Mouse (Mus musculus) gastrocnemius, postnatal 36 days (tissue): ENCODE measurements around the gene Serp2. TPM values are rescaled to one million over a fixed set of nuclear protein-coding genes. Genes with fewer than 3 reads are reported as not detected.
"Not testable (repeated sequence)": the region's sequence is repeated elsewhere in the genome, so short reads cannot be mapped to it uniquely, and the experiment has no call there.

ENCODE experiments used
- DNase-seq, 2 experiments: peaks; one replicate each; pipeline ENCODE4 v3.0.0; 2022
- intact Hi-C: fragments of 180-260 bp; cut with DNase I; formaldehyde crosslinking; loops from one replicate; pipeline ENCODE4 v1.15.1; 2025
- total RNA-seq, 2 experiments: library from RNA; stranded (reverse); gene quantifications; 2 replicates each; pipeline ENCODE4 v1.2.3; 2021

Gene Serp2
- total RNA-seq, 2 experiments from 2014 or later = 0.36 to 0.37 TPM

DNA sequence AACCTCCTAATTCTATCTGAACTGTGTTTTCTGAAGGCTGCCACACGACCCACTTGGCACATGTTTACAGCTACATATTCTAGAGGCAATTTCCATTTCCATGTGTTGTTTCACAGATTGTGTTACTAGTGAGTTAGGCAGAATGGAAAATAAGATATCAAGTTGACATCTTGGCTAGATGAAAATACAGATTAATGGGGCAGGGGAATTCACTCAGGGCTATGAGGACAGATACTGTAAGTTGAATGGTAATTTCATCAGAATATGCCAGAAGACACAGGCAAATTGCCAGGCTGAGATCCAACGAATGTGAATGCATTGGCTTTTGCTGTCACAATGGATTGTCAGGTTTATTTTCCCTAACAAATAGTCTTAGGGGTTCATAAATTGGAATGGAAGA is 21.2 kb upstream of the Serp2 start:
- intact Hi-C loops = no loop called here

DNA sequence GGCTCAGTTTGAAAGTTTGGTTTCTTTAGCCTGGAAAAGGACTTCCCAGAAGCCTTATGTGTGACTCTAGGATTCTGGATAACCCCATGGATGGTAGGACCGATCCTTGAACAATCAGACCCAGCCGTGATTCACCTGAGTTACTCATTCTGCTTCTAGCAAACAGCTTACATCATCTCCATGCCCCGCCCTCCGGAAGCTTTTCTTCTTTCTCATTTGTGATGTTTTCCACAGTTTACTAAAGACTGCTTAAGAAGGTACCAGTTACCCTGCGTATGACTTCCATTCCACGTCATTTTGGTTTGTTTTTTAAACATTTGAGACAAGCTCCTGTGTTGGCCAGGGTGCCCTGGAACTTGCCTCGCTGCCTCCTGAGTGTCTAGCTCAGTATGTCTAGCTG is 13.6 kb upstream of the Serp2 start:
- intact Hi-C loops = no loop called here
- no peak for DNase-seq

More for the DNA sequence above, 21.2 kb upstream of the Serp2 start:
- DNase-seq = no peak

DNA sequence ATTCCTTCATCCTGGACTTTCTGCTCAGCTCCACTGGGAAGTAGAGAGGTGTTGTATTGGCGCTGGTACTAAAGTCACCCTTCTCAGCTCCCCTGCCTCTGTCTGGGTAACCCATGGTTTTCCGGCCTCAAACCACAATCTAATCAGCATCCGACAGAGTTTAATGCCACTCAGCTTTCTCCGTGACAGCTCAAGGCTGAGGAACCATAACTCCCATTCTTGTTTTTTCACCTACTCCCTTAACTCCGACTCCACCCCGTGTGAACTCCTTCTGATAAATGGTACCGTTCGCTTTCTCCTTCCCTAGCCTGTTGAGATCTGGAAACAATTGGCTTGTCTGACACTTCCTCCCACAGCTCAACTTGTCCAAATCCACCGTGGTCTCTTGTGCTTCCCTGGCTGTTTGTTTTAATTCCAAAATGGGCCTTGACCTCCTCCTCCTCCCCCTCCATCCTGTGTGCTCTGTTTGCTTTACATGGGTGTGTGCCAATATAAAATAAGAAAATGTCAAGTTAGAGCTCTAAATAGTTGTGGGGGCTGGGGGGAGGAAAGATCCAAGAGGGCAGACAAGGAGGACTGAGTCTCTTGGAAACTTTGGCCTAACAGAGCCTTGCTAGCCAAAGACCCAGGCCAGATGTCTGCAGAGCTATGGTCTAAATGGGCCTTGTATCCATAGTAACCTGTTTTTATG is 12.7 kb upstream of the Serp2 start:
- no peak for DNase-seq
- intact Hi-C loops = no loop called here

DNA sequence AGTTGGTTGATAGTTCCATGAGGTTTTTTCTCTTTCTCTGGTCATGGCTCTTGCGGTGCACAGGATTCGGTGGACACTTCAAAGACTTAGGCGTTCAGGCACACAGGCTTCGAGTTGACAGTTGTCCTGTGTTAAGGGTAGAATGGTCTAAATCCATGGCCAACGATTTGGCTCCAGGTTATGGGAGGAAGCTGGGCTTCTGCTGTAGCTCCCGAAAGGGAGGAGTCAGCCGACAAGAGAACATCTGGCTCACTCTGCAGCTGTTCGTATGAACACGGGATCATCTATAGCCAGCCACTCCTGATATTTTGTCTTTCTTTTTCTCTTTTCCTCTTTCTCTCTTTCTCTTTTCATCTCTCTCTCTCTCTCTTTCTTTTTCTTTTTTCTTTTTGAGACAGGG is 11.9 kb upstream of the Serp2 start:
- no peak for DNase-seq
- intact Hi-C loops = no loop called here

DNA sequence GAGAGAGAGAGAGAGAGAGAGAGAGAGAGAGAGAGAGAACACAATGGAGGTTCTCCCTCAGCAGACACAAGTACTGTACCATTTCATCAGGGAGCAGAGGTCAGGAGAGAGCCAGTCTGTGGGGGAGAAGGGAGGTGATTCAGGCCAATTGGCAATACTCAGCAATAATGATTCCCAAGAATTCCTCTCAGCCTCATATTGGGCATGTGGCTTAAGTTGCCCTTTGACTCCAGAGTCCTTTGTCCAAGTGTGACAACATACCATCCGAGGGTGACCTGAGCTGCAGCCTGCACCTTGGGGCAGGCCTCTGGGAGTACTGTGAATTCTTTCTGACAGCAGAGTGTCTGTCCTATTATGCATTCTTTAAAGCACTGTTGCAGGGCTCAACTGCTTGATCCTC is 10.6 kb upstream of the Serp2 start:
- DNase-seq = no peak
- intact Hi-C loops = no loop called here

DNA sequence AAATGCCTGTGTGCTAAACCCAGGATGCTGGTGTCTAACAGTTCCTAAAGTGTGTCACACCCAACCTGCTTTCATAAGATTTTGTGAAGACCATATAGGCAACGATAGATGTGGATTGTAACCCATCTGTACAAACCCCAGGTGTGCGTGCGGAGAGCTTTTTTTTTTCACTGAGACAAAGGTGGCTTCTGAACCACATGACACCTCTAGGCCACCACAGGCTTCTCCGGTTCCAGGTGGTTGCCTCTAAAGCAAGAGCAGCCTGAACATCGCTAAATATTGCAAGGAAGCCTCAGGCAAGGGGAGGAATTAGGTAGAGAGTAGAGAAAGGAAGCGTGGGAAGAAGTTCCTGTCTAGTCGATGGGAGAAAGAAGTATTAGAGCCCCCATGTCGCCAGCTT is 10.0 kb upstream of the Serp2 start:
- DNase-seq = no peak
- intact Hi-C loops = no loop called here

DNA sequence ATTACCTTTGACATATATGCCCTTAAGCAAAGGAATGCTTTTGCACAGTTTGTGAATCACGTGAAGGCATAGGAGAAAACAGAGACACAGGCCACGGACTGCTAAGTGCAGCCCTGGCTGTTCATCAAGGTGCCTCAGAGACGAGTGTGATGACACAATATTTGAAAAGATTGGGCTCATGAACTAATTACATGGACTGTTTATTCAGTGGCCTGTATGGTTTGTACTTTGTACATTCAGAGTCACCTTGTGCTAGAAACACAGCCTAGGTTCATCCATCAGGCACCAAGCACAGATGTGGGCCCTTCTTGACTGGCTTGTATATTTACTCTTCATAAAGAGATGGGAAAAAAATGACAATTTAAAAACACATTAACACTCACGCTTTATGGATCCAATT is 9.5 kb upstream of the Serp2 start:
- no peak for DNase-seq
- intact Hi-C loops = no loop called here

DNA sequence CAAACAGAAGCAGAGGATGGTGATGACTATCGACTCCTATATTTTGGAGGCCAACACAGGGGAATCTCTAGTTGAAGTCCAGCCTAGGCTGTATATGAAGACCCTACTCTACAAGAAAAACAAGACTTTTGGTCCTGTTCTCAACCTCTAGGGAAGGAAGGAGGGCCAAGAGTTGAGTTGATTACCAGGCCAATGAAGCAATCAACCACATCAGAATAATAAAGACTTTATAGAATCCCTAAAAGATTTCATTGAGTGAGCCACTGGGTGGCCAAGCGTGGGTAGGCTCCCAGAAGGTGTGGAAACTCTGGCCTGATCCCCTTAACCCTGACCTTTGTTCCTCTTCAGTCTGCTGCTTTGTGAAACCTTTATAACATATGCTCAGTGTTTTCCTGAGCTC is 2.5 kb upstream of the Serp2 start:
- intact Hi-C loops = no loop called here
- DNase-seq = no peak

DNA sequence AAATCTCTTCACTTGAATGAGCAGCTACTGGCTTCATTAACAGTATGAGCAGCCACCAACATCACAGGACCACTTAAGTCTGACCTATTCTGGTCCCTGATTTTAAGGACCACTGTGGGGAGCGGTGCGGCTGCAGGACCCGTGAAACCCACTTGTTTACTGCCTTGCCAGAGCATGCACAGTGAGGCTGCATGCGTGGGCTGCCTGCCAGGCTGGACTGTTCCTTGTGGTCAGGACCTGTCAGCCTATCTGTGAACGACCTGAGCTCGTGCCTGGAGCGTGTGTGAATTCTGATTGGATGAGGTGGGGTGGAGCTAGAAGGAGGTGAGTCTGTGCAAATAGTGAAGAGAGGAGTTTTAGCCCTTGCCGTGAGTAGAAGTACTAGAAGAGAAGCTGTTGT is 1.5 kb upstream of the Serp2 start:
- intact Hi-C loops, DNase-seq: not testable (repeated sequence)

DNA sequence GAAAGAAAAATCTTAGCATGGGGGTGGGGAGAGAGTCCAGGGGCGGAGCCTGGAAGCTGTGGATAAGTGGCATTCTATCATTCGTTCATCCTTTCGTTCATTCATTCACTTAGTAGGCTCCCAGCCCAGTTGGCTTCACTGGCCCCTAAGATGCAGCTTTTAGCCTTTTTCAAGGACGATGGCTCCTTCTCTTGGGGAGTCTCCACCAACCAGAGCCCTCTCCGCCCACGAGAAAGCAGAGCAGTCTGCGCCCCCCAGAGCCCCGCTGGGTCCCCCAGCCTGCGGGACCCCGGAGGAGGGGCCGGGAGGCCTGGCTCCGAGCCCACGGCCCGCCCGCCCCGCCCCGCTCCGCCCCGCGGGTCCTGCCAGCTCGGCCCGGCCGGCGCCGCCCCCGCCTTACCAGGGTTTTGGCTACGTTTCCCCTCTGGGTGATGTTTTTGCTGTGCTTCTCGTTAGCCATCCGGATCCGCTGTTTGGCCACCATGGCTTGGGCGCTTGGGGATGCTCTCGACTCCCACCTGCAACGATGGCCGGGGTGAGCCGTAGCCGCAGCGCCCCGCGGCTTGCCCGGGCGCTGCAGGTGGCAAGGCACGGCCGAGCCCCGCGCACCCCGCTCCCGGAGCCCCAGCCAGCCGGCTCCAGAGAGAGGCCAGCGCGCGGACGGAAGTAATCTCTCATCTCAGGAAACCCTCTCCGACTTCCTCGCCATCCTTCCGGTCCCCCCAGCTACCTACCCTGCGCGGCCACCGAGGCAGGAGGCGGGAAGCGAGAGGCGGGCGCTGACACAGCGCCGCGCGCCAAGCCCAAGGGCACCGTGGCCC is 448 bp downstream of the Serp2 start:
- peak; percentile 38 to 51 for DNase-seq
- intact Hi-C loops = no loop called here

DNA sequence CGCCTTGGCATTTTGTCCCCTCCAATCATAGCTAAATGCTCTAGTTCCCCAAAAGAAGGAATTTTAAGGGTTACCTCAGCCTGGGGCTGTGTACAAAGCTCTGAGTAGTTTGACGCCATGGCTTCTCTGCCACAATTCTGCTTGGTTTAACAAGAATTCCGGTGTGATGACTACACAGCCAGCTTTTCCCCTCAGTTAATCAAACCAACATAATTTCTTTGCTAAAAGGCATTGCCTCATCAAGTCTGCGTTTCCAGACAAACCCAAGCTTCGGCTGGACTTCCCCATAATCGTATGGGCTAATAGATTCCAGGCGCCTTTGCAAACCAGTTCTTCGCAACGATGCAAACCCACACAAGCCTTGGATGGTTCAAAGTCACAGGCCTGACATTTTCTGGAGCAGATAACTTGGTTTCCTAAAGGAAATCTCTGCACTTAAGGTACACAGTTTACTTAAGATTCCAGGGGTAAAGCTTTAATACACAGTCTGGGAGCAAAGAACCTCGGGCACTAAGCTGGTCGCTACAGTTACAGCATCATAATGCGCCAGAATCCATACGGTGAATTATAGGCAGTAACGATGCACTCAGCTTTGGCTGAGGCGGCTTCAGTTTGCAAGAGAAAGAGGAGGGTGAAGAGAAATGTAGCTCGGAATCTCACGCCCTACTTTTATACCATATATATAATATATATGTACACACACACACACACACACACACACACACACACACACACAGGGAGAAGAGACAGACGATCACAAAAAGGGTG is 1.2 kb downstream of the Serp2 start:
- intact Hi-C loops = no loop called here
- DNase-seq = no peak

DNA sequence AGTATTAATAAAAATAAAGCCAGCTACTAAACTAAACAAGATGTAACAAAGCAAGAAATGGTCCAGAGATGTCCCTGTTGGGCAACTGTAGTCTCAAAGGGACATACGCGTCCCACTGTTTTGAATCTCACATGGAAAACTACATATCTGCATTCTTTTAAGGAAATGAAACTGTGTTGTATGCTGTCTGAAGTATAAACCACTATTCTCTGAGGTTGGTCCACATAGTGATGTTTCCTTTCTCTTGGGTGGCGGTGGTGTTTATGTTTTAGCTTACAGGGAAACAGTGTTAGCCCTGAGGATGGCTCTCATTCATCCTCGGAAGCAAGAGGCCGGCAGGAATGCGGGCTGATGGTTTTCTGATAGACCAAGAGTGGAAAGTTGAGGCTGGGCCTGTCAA is 12.6 kb downstream of the Serp2 start:
- DNase-seq = no peak
- intact Hi-C loops = no loop called here

DNA sequence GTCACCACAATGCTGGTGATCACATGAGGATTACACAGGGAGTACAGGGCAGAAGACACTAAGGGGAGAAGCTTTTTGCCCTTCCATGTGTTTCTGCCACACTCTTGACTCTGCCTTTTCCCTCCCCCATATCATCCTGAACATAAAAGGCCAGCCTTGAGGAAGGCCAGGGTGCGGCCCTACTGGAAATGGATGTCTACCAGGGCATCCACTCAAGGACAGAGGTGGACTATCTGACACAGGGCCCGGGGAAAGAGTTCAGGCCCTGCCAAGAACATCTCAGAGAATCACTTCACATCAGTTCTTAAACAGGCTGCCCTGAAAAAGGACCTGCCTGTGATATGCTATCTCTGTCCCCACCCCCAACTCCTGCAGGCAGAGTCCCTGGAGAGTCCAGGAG is 15.3 kb downstream of the Serp2 start:
- DNase-seq = no peak
- intact Hi-C loops = no loop called here

DNA sequence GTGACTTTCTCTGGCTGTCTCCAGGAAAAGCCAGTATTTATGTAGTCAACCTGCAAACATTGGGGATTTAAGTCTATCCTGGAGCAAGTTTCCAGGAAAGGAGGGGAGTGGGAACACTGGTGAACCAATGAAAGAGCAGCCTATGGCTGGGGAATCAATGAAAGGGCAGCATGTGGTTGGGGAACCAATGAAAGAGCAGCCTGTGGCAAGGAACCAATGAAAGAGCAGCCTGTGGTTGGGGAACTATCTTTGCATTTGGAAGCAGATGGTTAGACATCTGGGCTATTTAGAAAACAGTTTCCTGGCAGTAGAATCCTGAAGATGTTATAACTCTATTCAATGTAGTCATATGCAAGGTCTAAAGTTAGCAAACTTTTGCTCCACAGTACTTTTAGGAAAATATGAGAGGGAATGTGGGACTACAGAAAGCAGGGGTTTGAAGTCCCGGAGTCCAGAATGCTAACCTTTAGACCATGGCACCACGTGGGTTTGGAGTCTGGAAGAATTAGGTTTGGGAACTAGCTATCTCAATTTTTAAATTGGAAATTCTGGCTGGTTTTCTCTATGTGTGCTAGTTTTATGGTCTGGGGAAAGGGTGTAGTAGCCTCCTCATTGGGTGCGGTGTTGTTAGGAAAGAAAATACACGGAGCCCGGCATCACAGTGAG is 16.6 kb downstream of the Serp2 start:
- intact Hi-C loops = no loop called here
- no peak for DNase-seq

DNA sequence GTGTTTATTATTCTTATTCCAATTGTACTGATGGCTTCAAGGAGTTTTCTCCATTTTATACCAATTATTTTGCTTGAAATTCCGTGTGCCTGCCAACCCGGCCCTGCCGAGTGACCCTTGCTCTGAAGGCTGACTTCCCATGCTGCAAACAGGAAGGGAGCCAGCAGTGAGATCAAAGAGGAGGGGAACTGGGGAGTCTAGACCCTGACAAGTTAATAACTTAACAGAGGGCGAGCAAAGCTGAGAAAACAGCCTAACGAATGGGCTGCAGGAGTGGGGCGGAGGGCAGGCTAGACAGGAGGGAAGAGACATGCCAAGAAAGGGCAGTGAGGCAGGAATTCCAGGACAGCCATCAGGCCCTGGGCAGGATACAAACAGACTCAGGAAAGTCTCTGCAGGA is 19.8 kb downstream of the Serp2 start:
- DNase-seq = no peak
- intact Hi-C loops = no loop called here

DNA sequence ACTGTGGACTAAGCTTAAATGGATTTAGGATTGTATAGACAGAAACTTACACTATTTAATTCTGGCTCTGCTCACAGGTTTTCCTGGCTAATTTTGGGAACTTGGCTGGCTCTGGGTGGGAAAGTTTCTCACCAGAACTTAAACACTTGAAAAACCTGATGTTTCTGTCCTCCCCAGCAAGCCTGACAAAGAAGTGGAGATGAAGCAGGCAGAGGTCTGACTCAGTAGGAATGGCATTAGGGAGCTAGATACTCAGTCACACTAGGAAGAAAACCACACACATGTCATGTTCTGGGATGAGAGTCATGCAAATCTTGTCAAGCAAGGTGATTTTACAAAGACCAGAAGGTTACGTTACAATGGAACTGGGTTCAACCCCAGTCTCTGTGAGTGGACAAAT is 21.6 kb downstream of the Serp2 start:
- intact Hi-C loops = no loop called here
- DNase-seq = no peak

DNA sequence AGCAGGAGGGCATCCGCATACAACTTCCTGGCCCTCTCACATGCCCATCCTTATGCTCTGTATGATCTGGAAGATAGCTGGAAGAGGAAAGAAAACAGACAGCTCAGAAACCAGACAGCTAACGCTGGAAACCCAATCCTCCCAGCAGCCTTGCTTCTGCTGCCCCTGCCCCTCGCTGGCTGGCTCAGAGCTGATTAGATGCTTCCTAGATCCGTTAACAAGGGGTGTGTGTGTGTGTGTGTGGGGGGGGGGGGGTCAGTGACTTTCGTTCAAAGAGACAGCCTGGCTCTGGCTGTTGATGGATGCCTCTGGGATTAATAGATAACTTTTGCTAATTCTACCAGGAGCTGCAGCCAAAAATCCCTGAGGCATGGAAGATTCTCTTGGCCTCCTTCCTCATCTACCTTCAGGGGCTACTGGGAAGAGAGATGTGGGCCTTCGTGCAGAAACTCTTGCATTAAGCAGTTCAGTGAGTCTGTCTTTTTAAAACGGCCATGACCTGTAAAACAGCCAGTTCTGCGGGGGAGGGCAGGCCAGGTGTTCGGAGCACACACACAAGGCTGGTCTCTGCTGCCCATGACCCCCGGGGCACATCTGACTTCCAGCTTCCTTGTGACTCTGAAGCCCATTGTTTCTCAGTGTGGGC is 23.4 kb downstream of the Serp2 start:
- no peak for DNase-seq
- intact Hi-C loops = loop anchor here (5.0 kb wide), 1 partner anchor 64 kb away; no protein-coding TSS in a partner anchor

DNA sequence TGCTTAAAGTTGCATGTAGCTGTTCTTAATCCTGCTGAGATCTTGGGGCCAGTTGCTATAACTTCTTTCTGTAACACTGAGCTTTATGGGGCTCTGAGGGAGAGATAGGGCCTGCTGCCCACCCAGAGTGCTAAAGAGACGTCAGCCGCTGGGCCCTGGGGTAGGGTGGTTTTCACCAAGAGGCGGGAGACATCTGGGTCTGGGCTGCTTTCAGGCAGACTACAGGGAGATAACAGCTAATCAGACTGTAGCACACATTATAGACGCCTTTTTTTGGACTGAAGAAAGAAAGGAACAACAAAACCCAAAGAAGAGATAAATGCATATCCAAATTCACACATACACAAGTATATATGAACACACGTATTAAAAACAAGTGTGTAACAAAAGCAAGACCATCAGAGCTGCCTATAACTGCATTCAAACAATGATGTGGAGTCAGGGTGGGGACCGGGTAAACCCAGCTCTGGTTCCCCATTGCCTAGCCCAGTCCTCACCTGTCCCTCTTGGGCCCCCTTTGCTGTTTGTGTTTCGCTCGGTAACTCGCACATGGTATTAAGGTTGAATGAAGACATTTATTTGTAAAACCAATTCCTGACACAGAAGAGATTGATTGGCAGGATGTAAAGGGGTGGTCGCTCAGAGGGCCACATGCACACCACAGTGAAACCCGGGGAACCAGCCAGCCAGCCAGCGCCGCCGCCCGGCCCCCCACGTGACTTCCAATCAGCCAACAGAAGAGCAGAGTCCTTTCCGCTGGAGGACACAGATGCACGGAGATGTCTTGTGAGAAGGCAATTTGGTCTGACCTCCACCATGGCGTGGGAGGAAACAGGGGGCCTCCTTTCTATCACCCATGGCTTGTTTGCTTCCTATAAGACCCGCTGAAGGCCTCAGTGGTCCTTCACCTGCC is 24.2 kb downstream of the Serp2 start:
- intact Hi-C loops = loop anchor here (5.0 kb wide), 1 partner anchor 65 kb away; no protein-coding TSS in a partner anchor
- DNase-seq = no peak

DNA sequence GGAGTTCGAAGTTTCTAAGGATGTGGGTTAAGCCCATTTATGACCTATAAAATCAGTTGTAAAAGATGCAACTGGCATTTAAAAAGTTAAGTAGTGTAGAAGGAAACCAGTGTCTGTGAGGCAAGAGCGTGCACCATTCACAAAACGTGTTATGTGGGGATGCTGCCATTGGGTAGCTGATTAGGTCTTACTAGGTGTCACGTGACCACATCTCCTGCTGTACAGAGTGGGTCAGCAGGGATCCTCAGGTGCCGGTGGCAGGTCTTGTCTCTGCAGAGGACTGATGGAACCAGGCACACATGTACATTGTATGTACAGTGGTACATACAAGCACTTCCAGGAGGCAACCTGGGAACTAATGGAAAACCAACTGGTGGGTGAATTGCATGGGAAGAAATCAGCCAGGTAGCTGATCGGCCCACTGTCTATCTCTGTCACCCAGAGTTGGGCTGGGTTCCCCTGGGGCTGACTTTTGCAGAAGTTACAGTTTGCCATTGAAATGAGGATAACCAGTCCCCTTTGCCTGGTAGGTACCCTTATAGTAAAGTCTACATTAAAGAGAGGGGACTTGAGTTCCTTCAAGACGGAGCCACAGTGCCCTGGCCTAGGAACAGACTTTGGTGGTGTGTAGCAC is 25.5 kb downstream of the Serp2 start:
- intact Hi-C loops = loop anchor here (5.0 kb wide), 1 partner anchor 66 kb away; no protein-coding TSS in a partner anchor
- no peak for DNase-seq
